Mouse (Mus musculus) brain, embryonic 18.5 days (tissue): ENCODE measurements around the gene Zfp575.
A peak's percentile ranks its signal among the peaks of the same experiment; 100 is the strongest.
"Not testable (repeated sequence)": the region's sequence is repeated elsewhere in the genome, so short reads cannot be mapped to it uniquely, and the experiment has no call there.

Source experiments
- DNase-seq: peaks from one replicate; pipeline ENCODE4 v3.0.0-alpha.2; 2012; ENCODE audit warnings: low read depth, low spot score

Gene Zfp575

GRCm38 (mm10) chr7:24587330-24588105 lies at the start of gene Zfp575, which contains the start of gene Ethe1:
Gene Zfp575, minus strand, starts transcription at chr7:24587641.
Gene Ethe1, plus strand, starts transcription at chr7:24587543.
- DNase-seq, result peak; percentile 76

- no peak for DNase-seq
Measured at GRCm38 (mm10) chr7:24637046-24637445, 49.6 kb upstream of the Zfp575 start.

- no peak for DNase-seq
Measured at GRCm38 (mm10) chr7:24636264-24636663, 48.8 kb upstream of the Zfp575 start, which contains the start of gene Lypd3. Gene Lypd3, plus strand, starts transcription at chr7:24636550.

- DNase-seq, result no peak
Measured at GRCm38 (mm10) chr7:24630116-24630880, 42.9 kb upstream of the Zfp575 start.

- no peak for DNase-seq
Measured at GRCm38 (mm10) chr7:24629672-24630071, 42.2 kb upstream of the Zfp575 start.

- DNase-seq, result no peak
Measured at GRCm38 (mm10) chr7:24628685-24629610, 41.5 kb upstream of the Zfp575 start.

GRCm38 (mm10) chr7:24622967-24623366 lies 35.5 kb upstream of the Zfp575 start:
- no peak for DNase-seq

GRCm38 (mm10) chr7:24621193-24621592 lies 33.8 kb upstream of the Zfp575 start:
- DNase-seq, result no peak

GRCm38 (mm10) chr7:24619671-24620397 lies 32.4 kb upstream of the Zfp575 start:
- no peak for DNase-seq

GRCm38 (mm10) chr7:24618374-24618773 lies 30.9 kb upstream of the Zfp575 start:
- not testable (repeated sequence) for DNase-seq

GRCm38 (mm10) chr7:24617763-24618162 lies 30.3 kb upstream of the Zfp575 start:
- DNase-seq, result no peak

- DNase-seq, result no peak
Measured at GRCm38 (mm10) chr7:24614816-24615215, 27.4 kb upstream of the Zfp575 start.

- no peak for DNase-seq
Measured at GRCm38 (mm10) chr7:24612308-24612910, 25.0 kb upstream of the Zfp575 start.

GRCm38 (mm10) chr7:24611709-24612108 lies 24.3 kb upstream of the Zfp575 start:
- DNase-seq, result no peak

- no peak for DNase-seq
Measured at GRCm38 (mm10) chr7:24610879-24611494, 23.5 kb upstream of the Zfp575 start.

- DNase-seq, result no peak
Measured at GRCm38 (mm10) chr7:24610144-24610878, 22.9 kb upstream of the Zfp575 start, which contains the start of gene Phldb3. Gene Phldb3, plus strand, starts transcription at chr7:24610763.

GRCm38 (mm10) chr7:24608561-24608960 lies 21.1 kb upstream of the Zfp575 start:
- DNase-seq, result no peak

- DNase-seq, result no peak
Measured at GRCm38 (mm10) chr7:24608017-24608416, 20.6 kb upstream of the Zfp575 start.

GRCm38 (mm10) chr7:24606046-24606445 lies 18.6 kb upstream of the Zfp575 start:
- no peak for DNase-seq
